Mouse (Mus musculus) hindbrain, embryonic 14.5 days (tissue): ENCODE results near the gene Fam234b. TPM values are rescaled to one million over a fixed set of nuclear protein-coding genes. Genes with fewer than 3 reads are reported as not detected.

ENCODE experiments used
- ATAC-seq: fragments of 200-750 bp; cut with Nextera tagmentation; 2 replicates; pipeline ENCODE4 v1.8.0; 2017; ENCODE audit warnings: moderate number of reproducible peaks, mild to moderate bottlenecking, moderate TSS enrichment, moderate library complexity; ENCODE audit not compliant: low FRiP score
- DNase-seq: peaks from one replicate; pipeline ENCODE4 v3.0.0-alpha.2; 2015; ENCODE audit warnings: low spot score
- H3K27ac ChIP-seq: fragments of 300-500 bp; sonication (generic); 2 replicates; pipeline ENCODE4 v1.5.1; 2014; ENCODE audit warnings: mild to moderate bottlenecking, moderate library complexity
- H3K27me3 ChIP-seq: fragments of 300-500 bp; sonication (generic); 2 replicates; pipeline ENCODE4 v1.6.1; 2014; ENCODE audit warnings: mild to moderate bottlenecking, low read length, mixed read lengths; ENCODE audit not compliant: control insufficient read depth, insufficient read depth
- H3K36me3 ChIP-seq: fragments of 300-500 bp; sonication (generic); replicated peaks from 2 replicates; pipeline ENCODE4 v1.6.1; 2014; ENCODE audit not compliant: control insufficient read depth, insufficient read depth
- H3K4me1 ChIP-seq: fragments of 300-500 bp; sonication (generic); replicated peaks from 2 replicates; pipeline ENCODE4 v1.6.1; 2014; ENCODE audit warnings: antibody characterized with exemption, low read length, mixed read lengths; ENCODE audit not compliant: control insufficient read depth, insufficient read depth
- H3K4me2 ChIP-seq: fragments of 300-500 bp; sonication (generic); replicated peaks from 2 replicates; pipeline ENCODE4 v1.6.1; 2014; ENCODE audit warnings: mild to moderate bottlenecking, moderate library complexity
- H3K4me3 ChIP-seq: fragments of 300-500 bp; sonication (generic); replicated peaks from 2 replicates; pipeline ENCODE4 v1.5.1; 2014; ENCODE audit warnings: mild to moderate bottlenecking, low read length
- H3K9ac ChIP-seq: fragments of 300-500 bp; sonication (generic); 2 replicates; pipeline ENCODE4 v1.6.1; 2014
- H3K9me3 ChIP-seq: fragments of 300-500 bp; sonication (generic); 2 replicates; pipeline ENCODE4 v1.6.1; 2016; ENCODE audit warnings: low read length; ENCODE audit not compliant: control insufficient read depth
- WGBS: fragments of 180-500 bp; shearing (Covaris S2); extraction: QIAGEN DNeasy Blood & Tissue Kit; methylation state at CpG from one replicate; pipeline ENCODE4 v1.1.7; 2014; 5-methylcytosine and 5-hydroxymethylcytosine counted together
- polyA plus RNA-seq: library from polyadenylated mRNA; unstranded; fragments of >200 nt; fragmentation: Nextera tagmentation; extraction: Ambion mirVana; gene quantifications from 2 replicates; pipeline ENCODE4 v1.2.1, GENCODE M21; 2014

The Fam234b gene
- polyA plus RNA-seq, 1 experiment from 2014 or later, result 117 TPM

- ATAC-seq (peak; percentile 66; the same call in 1 of the 2 replicates), DNase-seq (peak; percentile 56)
- no peak overlapping the region for H3K9ac ChIP-seq
- H3K27me3 ChIP-seq, result no peaks in the 10 kb centered on the region
- H3K4me3 ChIP-seq, result no peak overlapping the region
- H3K4me2 ChIP-seq, result 0 out of 2 replicates have a peak overlapping the region, but pooled peaks have one; percentile 0
- no peaks in the 10 kb centered on the region for H3K9me3 ChIP-seq
- H3K27ac ChIP-seq, result 0 out of 2 replicates have a peak overlapping the region, but pooled peaks have one; percentile 43
- H3K4me1 ChIP-seq, result peaks cover 3% of the 10 kb centered on the region; the same call in 1 of the 2 replicates
- WGBS, result 51% methylated on average over 5 of the region's 5 CpGs
- no peaks in the 10 kb centered on the region for H3K36me3 ChIP-seq
Observed at GRCm38 (mm10) chr6:135279286-135279685, 81.5 kb downstream of the Fam234b start.

GRCm38 (mm10) chr6:135279856-135280255, 82.1 kb downstream of the Fam234b start:
- ATAC-seq (no peak), DNase-seq (no peak)
- Histone ChIP-seq H3K36me3 (no peaks in the 10 kb centered on the region), H3K9me3 (no peaks in the 10 kb centered on the region), H3K27me3 (no peaks in the 10 kb centered on the region), H3K4me1 (peaks cover 3% of the 10 kb centered on the region; the same call in 1 of the 2 replicates), H3K9ac (no peak overlapping the region), H3K4me3 (0 out of 2 replicates have a peak overlapping the region, but pooled peaks have one; percentile 2), H3K27ac (peak overlapping the region; percentile 43; the same call in 1 of the 2 replicates), H3K4me2 (0 out of 2 replicates have a peak overlapping the region, but pooled peaks have one; percentile 0)
- WGBS, result 46% methylated on average over 10 of the region's 10 CpGs

GRCm38 (mm10) chr6:135292391-135292790, 94.6 kb downstream of the Fam234b start:
- Histone ChIP-seq H3K27me3 (no peaks in the 10 kb centered on the region), H3K4me1 (0 out of 2 replicates have a peak, but pooled peaks cover 6% of the 10 kb centered on the region), H3K4me2 (no peak overlapping the region), H3K36me3 (no peaks in the 10 kb centered on the region), H3K9me3 (no peaks in the 10 kb centered on the region), H3K4me3 (no peak overlapping the region), H3K9ac (no peak overlapping the region), H3K27ac (no peak overlapping the region)
- DNase-seq, result no peak
- no peak for ATAC-seq
- 78% methylated on average over 4 of the region's 4 CpGs for WGBS

GRCm38 (mm10) chr6:135294150-135294549, 96.4 kb downstream of the Fam234b start:
- no peaks in the 10 kb centered on the region for H3K9me3 ChIP-seq
- ATAC-seq (no peak), DNase-seq (no peak)
- H3K4me3 ChIP-seq, result no peak overlapping the region
- H3K36me3 ChIP-seq, result no peaks in the 10 kb centered on the region
- WGBS, result 89% methylated on average over 6 of the region's 6 CpGs
- no peak overlapping the region for H3K9ac ChIP-seq
- no peaks in the 10 kb centered on the region for H3K27me3 ChIP-seq
- no peak overlapping the region for H3K4me2 ChIP-seq
- no peak overlapping the region for H3K27ac ChIP-seq
- H3K4me1 ChIP-seq, result 0 out of 2 replicates have a peak, but pooled peaks cover 6% of the 10 kb centered on the region

Other genes starting within 250 kb of the Fam234b start
- 3.9 TPM in 2 replicates for gene Apold1, start 216.3 kb upstream of the Fam234b start, polyA plus RNA-seq
- 70.4 and 72.6 TPM in 2 replicates for gene Ddx47, start 186.4 kb upstream of the Fam234b start, polyA plus RNA-seq
- 0.09 and 0.56 TPM in 2 replicates for gene Gprc5a, start 132.3 kb upstream of the Fam234b start, polyA plus RNA-seq
- not detected in 2 replicates for gene Gprc5d, start 79.7 kb upstream of the Fam234b start, polyA plus RNA-seq
- 3.1 and 3.3 TPM in 2 replicates for gene Hebp1, start within 50 bp of the Fam234b start, polyA plus RNA-seq
- 0.15 and 0.31 TPM in 2 replicates for gene Gsg1, start 56.4 kb downstream of the Fam234b start, polyA plus RNA-seq
- gene Pbp2, start 112.4 kb downstream of the Fam234b start, polyA plus RNA-seq, result 0.16 and 0.31 TPM in 2 replicates
- gene Emp1, start 164.6 kb downstream of the Fam234b start, polyA plus RNA-seq, result 4.9 and 5.3 TPM in 2 replicates